Mouse (Mus musculus) CH12F3 (cell line): ENCODE measurements around the gene Dop1a.

Experiments
- in situ Hi-C: fragments of 300-500 bp; cut with MboI; formaldehyde crosslinking; loops from 2 replicates; pipeline ENCODE4 v1.14.3; 2020; ENCODE audit warnings: low sequenced_read_pairs

Gene Dop1a

DNA sequence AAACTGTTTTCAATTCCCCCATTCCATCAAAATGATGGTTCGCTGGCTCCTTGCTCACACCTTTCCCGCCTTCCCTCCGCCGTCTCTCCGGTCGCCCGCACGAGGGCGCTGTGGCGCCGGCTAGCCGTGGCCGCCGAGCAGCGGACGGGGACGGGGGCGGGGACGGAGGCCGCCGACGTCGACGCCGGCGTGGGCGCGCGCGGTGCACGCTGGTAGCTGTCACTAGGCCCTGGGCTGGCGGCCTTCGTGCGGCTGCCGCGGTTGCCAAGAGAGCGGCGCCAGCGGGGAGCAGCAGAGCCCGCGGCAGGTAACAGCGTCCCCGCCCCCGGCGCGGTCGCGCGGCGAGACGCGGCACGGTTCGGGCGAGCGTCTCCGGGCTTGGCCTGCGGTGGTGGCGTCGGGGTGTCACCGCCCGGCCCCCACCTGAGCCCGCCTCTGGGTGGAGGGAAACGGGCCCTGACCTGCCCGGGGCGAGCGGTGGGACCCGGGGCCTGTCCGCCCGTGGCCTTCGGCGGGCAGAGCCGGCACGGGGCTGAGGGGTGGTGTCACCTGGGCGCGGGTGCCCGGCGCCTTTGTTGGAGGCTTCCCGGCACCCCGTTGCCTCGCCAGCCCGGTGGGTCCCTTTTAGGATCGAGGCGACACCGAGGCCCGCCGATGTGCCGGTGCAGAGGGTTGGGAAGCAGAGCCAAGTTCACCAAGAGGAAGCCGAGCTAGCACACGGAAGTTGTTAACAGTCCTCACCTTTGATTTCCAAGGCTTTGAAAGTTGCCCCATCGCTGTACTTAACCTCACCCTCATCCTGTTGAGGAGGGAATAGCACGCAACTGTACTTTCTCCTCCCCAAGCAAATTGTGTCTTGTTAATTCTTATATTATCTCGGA is at the start of gene Dop1a:
Dop1a (plus strand) TSS at position 165 of the 881 bp plus-strand sequence.
- in situ Hi-C loops = loop anchor here (10.0 to 25.0 kb wide), 2 partner anchors 108 to 680 kb away; partner anchors contain the start of genes Pgm3 and Rwdd2a

DNA sequence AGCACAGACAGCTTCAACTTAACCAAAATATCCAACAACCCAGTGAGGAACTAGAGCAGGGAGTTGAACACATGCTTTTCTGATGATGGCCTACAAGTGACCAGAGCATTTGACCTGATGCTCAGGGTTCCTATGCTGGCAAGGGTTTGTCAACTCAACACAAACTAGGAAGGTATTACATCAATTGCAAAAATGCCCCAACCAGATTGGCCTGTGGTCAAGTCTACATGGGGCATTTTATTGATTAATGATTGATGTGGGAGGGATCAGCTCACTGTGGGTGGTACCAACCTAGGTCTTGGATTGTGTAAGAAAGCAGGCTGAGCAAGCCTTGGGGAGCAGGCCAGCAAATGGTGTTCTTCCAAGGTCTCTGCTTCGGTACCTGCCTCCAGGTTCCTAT is 49.0 kb upstream of the Dop1a start:
- in situ Hi-C loops = no loop called here

DNA sequence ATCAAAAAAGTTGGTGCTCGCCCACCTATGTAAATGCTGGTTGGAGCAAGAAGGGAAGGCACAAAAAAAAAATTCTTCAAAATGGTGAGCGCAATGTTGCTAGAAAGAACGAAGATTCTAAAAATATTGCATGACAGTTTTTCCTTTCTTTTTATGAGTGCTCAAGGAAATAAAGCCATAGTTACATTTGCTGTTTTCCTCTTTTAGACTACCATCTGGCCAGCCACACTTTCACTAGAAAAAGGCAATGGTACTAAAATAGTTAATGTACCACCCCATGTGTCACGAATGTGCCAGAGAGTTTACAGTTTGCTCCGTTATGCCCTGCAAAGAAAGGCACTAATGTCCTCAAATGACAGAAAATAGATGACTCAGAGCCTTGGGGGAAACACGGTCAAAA is 47.6 kb upstream of the Dop1a start:
- in situ Hi-C loops = no loop called here

DNA sequence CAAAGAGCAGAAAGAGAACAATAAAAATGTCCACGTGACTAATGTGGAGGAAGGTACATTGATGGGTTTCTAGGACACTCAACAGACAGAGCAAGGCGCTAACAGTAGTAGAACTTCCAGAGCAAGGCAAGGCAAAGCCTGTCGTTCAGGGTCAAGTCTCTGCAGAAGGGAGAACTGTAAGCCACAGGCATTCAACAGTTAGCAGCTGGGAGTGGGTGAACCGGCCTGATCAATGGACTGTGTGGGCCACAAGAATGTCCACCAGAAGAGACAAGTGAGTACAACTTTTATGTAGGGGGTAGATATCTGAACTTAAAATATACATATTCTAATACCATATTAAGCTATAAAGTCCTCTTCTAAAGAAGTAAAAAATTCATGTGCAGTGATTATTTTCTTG is 43.6 kb upstream of the Dop1a start:
- in situ Hi-C loops = no loop called here

DNA sequence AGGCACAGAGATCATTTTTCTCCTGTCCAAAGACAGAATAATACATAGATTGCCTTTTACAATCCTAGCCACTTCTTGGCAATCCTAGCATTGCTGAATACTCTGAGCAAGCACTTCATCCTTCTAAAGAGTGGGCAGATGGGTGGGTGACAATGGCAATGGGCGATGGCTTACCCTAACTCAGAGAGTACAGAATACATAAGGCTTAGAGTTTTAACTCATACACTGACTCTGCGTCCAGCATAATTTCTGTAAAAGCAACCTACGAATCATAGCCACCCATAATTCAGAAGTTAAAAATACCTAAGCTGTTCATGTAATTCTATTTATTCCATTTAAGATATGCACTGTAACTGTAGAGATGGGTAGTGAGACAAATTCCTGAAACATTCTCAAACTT is 31.4 kb upstream of the Dop1a start:
- in situ Hi-C loops = no loop called here

DNA sequence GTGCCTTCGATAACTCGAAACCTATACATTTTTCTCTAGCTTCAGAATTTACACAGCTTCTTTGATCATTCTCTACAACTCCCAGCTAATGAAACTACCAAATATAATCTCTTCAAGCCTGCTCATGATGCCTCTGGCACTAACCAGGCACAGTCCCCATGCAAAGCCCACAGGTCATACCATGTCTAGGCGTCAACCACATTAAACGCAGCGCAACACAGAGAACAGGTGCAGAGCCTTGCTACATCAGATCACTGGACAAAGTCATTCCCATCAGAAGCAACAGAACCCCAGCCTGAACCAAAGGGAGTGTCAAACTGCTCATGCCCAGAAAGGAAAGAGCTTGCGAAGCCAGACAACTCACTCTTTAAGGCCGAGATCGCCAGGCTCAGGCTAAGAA is 30.3 kb upstream of the Dop1a start:
- in situ Hi-C loops = no loop called here

DNA sequence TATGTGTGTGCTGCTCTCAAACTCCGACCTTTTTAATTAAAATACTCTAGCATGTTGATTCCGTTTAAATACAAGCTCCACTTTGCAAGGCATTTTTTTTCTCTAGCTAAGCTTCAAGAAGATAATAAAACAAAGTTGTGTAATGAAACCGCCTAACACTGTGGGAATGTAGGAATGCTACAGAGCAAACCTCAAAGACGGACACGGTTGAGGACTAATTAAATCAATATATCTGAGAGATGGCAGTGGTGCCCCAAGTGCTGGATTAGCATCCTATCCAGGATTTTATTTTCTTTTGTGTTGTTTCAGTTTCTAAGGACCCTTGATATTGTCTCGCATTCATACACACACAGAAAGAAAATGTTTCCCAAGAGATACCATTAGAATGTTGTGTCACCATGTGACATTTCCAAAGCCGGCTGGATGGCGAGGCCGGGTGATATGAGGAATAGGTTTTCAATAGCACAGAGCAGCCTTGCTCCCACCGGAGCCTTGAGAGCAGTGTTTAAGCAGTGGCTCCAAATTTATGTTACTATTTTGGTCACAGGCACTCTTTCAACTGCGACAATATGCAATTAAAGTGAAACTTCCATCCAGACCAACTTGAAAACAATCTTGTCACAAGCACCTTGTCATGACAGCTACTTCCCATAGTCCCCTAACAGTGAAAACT is 28.5 kb upstream of the Dop1a start:
- in situ Hi-C loops = no loop called here

DNA sequence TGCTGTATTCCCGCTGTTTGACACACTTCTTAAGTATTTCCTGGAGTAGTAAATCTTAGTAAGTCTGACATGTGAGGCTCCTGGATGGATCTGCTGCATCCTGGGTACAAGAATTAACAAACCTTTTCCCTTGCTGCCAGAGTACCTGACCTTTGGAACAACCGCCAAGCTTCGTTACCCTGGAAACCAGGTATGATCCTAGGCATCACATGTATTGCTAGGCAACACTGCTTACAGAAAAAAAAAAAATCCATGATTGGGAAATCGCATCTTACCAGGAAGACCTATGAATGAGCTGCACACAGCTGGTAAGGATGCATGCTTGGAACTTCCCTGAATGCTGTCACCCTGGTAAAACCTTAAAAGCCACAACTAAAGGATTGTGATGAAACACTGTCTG is 24.7 kb upstream of the Dop1a start:
- in situ Hi-C loops = no loop called here

DNA sequence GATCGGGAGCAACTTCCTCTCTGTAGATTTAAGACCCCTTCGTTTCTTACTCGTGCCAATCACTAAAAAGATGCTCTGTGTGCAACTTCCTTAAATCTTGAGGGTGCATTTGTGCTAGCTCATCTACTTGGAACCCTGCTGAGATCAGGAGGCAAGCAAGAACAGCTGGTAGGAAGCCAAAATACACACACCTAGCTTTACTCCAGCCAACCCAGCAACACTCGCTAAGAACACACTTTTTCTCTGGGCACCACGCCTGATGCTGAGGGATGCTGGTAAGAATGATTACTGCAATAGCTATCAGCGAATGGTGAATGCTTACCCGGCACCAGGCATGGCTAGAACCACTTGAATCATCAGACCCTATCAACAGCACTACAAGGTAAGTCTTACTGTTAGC is 20.1 kb upstream of the Dop1a start:
- in situ Hi-C loops = no loop called here

DNA sequence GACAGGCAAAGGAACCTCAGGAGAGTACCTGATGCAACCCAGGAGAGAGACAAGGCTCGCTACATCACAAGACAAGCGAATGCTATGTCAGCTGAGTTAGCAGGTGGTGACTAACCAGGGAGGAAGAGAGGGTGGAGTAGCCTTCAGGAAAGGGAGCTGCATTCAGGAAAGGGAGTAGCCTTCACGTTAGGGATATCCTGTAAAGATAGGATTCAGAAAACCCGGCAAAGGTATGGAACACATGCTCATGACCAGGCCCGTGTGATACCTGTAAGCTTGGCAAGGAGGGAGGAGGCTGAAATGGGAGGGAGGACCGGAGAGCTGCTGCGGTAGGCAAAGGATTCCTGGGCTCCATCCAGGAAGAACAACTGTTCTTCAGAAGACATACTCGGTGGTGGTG is 19.5 kb upstream of the Dop1a start:
- in situ Hi-C loops = no loop called here

DNA sequence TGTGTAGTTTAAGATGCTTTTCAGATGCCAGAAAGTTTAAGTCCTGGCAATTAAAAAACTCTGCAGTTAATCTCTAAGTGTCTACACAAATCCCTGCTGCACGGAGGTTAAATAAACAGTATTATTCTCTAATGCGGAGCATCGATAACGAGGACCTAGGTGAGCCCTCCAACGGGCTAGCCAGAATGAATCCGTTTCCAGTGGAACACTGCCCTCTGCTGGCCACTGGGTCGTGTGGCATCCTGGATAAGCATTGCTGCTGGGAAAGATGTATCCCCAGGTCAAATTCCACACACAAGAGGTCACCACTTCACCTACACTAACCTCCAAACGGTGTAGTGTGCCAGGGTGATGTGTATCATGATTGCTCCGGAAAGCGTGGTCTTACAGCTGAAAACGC is 17.4 kb upstream of the Dop1a start:
- in situ Hi-C loops = no loop called here

DNA sequence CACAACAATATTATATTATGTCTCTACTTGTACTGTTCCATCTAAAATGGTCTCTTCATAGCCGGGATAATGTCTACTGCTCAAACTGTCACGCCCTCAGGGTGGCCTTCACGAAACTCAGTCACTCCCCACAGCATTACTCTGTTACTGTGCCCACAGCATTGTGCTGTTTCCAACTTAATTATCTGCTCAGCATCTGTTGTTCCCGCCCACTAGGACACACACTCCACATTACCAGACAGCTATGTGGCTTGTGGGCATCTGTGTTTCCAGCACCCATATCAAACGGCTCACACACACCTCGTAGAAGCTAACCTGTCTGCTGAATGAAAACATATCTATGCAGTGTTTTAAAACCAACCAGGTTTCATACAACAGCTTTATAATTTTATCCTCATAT is 15.9 kb upstream of the Dop1a start:
- in situ Hi-C loops = loop anchor here (25.0 kb wide), 1 partner anchor 664 kb away; no protein-coding TSS in a partner anchor

DNA sequence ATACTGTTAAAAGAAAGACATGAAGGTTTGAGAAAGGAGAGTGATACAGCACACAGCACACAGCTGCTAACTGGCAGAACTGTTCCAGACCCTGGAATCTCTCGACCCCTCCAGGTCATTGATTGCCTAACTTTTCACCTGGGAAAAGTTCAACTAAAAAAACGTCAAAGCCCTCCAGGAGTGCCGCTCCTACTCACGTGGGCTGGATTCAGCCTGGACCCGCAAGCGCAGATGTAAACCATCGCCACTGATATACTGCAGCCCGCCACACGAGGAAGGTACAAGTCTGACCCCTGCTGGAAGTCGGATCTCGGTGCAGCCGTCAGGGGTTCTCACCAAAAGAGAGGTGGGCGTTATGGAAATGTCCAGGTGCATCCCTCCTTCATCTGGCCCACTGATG is 15.3 kb upstream of the Dop1a start:
- in situ Hi-C loops = loop anchor here (25.0 kb wide), 1 partner anchor 664 kb away; no protein-coding TSS in a partner anchor

DNA sequence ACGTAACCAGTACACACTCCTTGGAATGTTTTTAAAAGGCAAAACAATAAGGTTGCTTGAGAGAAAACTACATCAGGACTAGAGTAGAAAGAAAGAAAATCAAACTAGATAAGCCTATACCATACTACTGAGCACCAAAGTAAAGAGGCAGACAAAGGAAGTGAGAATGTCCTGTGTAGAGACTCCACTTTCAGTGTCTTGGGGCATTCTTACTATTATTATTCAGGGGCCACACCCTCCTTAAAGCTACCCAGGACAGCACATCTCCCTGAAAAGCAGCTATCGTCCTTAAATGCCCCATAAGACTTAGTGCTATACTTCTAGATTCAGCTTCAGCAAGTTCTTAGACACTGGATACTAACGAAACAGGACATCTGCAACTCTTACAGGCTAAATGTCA is 13.3 kb upstream of the Dop1a start:
- in situ Hi-C loops = loop anchor here (25.0 kb wide), 1 partner anchor 666 kb away; no protein-coding TSS in a partner anchor

DNA sequence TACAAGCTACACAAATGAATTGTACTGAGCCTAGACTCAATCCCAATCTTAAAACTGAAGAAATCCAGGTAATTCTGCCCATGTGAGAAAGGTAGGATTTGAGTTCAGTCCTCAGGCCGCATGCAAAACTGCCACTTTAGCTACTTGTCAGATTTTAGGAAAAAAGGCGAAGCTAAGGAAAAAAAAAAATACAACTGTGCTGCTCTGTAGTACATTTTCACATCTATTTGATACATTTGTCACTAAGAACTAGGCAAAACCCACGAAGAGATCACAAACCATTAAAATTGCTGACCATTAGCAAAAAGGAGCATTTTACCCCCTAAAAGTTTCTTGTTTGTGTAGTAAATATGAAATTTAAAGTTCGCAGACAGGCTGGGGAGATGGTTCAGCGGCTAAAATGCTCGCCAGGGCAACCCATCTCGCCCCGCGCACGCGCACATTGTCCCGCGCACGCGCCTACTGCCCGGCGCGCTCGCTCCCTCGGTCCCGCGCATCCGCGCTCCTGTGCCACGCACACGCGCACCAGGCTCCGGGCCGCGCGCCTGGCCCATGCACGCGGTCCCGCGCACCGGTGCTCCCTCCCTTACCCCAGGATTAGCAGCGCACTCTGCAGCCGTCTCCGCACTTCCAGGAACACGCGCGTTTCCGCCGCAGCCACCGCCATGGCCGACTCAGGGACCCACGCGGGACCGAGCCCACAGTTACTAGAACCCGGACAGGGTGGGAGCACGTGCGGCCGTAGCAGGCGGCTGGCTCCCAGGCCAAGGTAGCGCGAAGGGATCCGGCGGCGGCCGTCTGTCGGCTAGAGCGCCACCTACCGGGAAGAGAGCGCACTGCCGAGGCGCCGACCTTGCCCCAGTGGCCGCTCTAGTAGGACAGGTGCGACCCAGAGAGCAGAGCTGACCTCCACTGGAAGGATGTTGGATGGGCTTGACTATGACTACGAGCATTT is 2.5 kb upstream of the Dop1a start, which contains the start of gene Ube2cbp:
Ube2cbp (minus strand) TSS at position 800 of the 955 bp plus-strand sequence.
- in situ Hi-C loops = loop anchor here (10.0 to 25.0 kb wide), 2 partner anchors 110 to 677 kb away; partner anchors contain the start of genes Pgm3 and Rwdd2a

DNA sequence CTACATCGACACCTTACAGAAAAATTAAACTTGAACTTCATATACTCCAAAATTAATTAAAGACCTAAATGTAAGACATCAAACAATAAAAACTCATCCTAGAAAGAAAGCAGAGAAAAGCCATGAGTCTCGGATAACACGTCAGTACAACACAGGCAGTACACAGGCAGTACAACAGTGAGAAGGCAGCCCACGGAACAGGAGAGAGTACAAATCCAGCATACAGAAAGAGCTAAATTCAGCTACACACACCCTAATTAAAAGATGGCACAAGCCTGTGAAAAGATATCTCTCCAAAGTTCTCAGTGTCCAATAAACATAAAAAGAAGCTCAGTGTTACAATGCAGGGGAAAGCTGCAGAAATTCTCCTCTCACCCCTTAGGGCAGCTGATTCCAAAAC is 9.0 kb downstream of the Dop1a start:
- in situ Hi-C loops = no loop called here

DNA sequence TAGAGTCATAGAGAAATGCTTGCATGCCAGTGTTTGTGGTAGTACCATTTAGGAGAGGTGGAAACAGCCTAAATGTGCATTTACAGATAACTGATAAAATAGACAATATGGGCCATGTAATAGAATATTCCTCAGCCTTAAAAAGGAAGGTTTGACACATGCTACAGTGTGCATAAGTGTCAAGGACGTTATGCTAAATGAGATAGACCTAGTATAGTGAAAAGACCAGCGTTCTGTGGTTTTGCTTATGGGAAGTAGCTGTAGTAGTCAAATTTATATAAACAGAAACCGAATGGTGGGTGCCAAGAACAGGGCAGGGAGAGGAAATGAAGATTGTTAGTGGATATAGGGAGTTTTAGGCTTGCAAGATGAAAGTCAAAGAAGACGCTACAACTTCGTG is 9.8 kb downstream of the Dop1a start:
- in situ Hi-C loops = no loop called here

DNA sequence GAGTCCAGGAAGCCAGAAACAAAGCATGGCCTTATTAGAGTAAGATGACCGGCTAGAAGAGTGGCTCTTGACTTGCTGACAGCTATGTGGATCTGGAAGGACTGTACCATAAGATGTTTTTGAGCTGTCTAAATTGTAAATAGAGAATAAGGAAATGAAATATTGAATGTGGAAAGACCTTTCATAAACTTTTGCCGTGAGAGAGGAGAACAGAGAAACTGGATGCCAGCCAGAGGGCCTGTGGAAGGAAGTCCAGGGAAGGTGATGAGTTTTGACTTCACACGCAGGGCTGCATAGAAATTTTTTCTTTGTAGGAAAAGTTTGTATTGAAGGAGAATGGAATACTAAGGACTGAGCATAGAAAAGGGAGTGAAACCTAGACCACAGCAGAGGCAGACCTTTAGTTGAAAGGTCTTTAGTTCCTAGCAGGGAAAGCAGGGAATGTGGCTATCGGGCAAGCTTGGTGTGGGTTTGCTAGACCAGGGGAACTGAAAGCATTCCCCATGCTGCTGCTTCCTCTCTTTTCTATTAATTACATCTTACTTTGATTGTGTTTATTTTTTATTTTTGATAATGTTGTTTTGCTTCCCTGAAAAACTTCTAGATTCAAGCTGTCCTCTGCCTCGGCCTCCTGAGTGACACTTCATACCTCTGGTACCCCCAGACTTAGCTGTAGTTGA is 11.6 kb downstream of the Dop1a start:
- in situ Hi-C loops = no loop called here

DNA sequence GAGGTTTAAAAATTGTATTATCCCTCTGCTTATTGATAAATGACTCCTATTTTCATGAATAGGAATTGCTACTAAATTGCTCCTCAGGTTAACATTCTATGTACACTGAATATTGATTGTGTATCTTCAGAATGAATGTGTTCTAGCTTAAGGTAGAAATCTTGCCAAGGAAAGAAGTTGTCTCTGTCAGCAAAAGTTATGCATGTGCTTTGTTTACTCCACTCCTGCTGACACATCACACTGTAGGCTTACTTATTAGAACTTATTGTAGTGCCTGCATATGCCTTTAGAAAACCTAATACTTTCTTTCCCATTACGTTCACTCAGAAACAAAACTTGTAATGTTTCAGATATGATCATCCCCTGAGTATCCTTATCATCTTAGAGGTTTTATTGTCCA is 15.3 kb downstream of the Dop1a start:
- in situ Hi-C loops = no loop called here

DNA sequence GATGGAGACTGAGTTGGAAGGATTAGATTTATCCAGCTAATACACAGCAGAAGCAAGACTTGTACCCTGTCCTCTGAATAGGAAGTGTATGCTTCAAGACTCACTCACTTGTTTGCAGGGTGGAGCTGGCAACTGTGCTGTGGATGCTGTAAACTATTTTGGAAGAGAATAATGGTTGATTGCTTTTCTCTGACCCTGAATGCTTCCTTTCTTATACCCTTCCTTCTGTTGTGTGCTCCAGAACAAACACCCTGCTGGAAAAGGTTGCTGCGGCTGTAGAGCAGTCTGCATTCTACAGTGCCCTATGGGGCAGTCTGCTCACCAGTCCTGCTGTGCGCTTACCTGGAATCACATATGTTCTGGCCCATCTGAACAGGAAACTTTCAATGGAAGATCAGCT is 24.8 kb downstream of the Dop1a start:
- in situ Hi-C loops = no loop called here
